Mouse (Mus musculus) neural tube, embryonic 11.5 days (tissue): Measurements from ENCODE around the gene Il27. TPM values are rescaled to one million over a fixed set of nuclear protein-coding genes. Genes with fewer than 3 reads are reported as not detected.

Source experiments
- microRNA-seq: library from miRNA; unstranded; fragments of <30 nt; microRNA quantifications from one replicate; pipeline ENCODE4, GENCODE M21; 2016
- polyA plus RNA-seq: library from polyadenylated mRNA; unstranded; fragments of >200 nt; fragmentation: Nextera tagmentation; extraction: Ambion mirVana; gene quantifications from 2 replicates; pipeline ENCODE4 v1.2.1, GENCODE M21; 2014

Il27 gene
- polyA plus RNA-seq, 1 experiment from 2014 or later: not detected

Small RNAs within 50 kb of the gene (microRNA-seq; reads per million reads assigned to microRNA genes)
- gene Mir7059: not detected

Other genes starting within 250 kb of the Il27 start
- gene Lat, start 225.4 kb downstream of the Il27 start, polyA plus RNA-seq: 1.9 and 2.6 TPM in 2 replicates
- 53.0 and 54.0 TPM in 2 replicates for gene Spns1, start 217.5 kb downstream of the Il27 start, polyA plus RNA-seq
- gene Nfatc2ip, start 198.2 kb downstream of the Il27 start, polyA plus RNA-seq: 4.4 and 5.5 TPM in 2 replicates
- not detected in 2 replicates for gene Cd19, start 180.1 kb downstream of the Il27 start, polyA plus RNA-seq
- gene Rabep2, start 166.2 kb downstream of the Il27 start, polyA plus RNA-seq: 21.4 and 23.2 TPM in 2 replicates
- gene Atp2a1, start 131.8 kb downstream of the Il27 start, polyA plus RNA-seq: 19.0 and 20.1 TPM in 2 replicates
- 51.5 and 55.5 TPM in 2 replicates for gene Sh2b1, start 119.5 kb downstream of the Il27 start, polyA plus RNA-seq
- 160 and 167 TPM in 2 replicates for gene Tufm, start 107.6 kb downstream of the Il27 start, polyA plus RNA-seq
- 62.2 and 64.2 TPM in 2 replicates for gene Atxn2l, start 91.5 kb downstream of the Il27 start, polyA plus RNA-seq
- gene Eif3c, start 28.5 kb downstream of the Il27 start, polyA plus RNA-seq: 188 and 191 TPM in 2 replicates
- gene Apobr, start 10.0 kb downstream of the Il27 start, polyA plus RNA-seq: 0.54 and 0.60 TPM in 2 replicates
- gene Cln3, start 9.1 kb downstream of the Il27 start, polyA plus RNA-seq: 19.8 and 21.7 TPM in 2 replicates
- gene Nupr1, start 35.9 kb upstream of the Il27 start, polyA plus RNA-seq: 1.1 and 1.4 TPM in 2 replicates
- 47.8 and 63.1 TPM in 2 replicates for gene Sgf29, start 54.4 kb upstream of the Il27 start, polyA plus RNA-seq
- gene Sult1a1, start 81.5 kb upstream of the Il27 start, polyA plus RNA-seq: not detected in 2 replicates
- 159 and 165 TPM in 2 replicates for gene Bola2, start 100.5 kb upstream of the Il27 start, polyA plus RNA-seq
- gene Slx1b, start 100.8 kb upstream of the Il27 start, polyA plus RNA-seq: 10.6 and 11.7 TPM in 2 replicates
- 50.6 and 52.5 TPM in 2 replicates for gene Coro1a, start 112.8 kb upstream of the Il27 start, polyA plus RNA-seq
- 55.3 and 58.0 TPM in 2 replicates for gene Mapk3, start 164.7 kb upstream of the Il27 start, polyA plus RNA-seq
- gene Gdpd3, start 171.4 kb upstream of the Il27 start, polyA plus RNA-seq: 1.2 and 1.5 TPM in 2 replicates
- 115 and 121 TPM in 2 replicates for gene Ypel3, start 182.0 kb upstream of the Il27 start, polyA plus RNA-seq
- gene Tbx6, start 186.5 kb upstream of the Il27 start, polyA plus RNA-seq: 0.38 and 0.64 TPM in 2 replicates
- gene Ppp4c, start 197.6 kb upstream of the Il27 start, polyA plus RNA-seq: 318 and 344 TPM in 2 replicates
- gene Fam57b, start 202.7 kb upstream of the Il27 start, polyA plus RNA-seq: 14.3 and 14.4 TPM in 2 replicates
- not detected in 2 replicates for gene 4930451I11Rik, start 236.7 kb upstream of the Il27 start, polyA plus RNA-seq